Mouse (Mus musculus): ENCODE data around the gene Tmem45b.

DNA sequence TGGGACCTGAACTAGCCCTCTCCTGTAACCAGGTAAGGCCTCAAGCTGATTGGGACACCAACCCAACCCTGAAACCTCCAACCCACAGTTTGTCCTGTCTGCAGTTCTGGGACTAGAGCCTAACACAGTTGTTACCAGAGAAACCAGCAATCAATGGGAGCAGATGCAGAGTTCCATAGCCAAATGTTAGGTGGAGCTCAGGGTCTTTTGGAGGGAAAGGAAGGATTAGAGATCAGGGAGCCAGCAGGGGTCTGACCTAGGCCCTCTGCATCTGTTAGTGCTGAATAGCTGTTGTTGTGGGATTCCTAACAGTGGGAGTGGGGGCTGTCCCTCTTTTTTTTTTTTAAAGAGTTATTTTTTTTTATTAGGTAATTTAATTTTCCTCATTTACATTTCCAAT lies 87.6 kb downstream of the Tmem45b start:
- TF ChIP-seq CTCF (IDR thresholded peaks at IDR 0.05; ENCODE audit: insufficient read depth, low read depth, low read length): no peak
- TF ChIP-seq POLR2A (IDR thresholded peaks at IDR 0.05; ENCODE audit: insufficient read depth, low read depth, low read length): no peak
